Mouse (Mus musculus) thymus, adult 2 months (tissue): ENCODE measurements at regions not wholly inside any gene's neighbourhood (a gene's known extent, or its start where the extent isn't known, plus 50 kb on each side); places are given as distances from the start of the nearest gene placed in this dataset.

Experiments
- DNase-seq: peaks from one replicate; pipeline ENCODE4 v3.0.0; 2021
- H3K27ac ChIP-seq: fragments of 200-500 bp; 2 replicates; pipeline ENCODE4 v1.5.1; 2012; ENCODE audit warnings: low read length, control low read depth; ENCODE audit not compliant: control insufficient read depth, insufficient read depth
- H3K27me3 ChIP-seq: fragments of 200-500 bp; 2 replicates; pipeline ENCODE4 v1.6.1; 2012; ENCODE audit warnings: mild to moderate bottlenecking, low read length, moderate library complexity, mixed read lengths; ENCODE audit not compliant: control insufficient read depth, insufficient read depth
- H3K36me3 ChIP-seq: fragments of 200-500 bp; 2 replicates; pipeline ENCODE4 v1.6.1; 2012; ENCODE audit warnings: mild to moderate bottlenecking, low read length, moderate library complexity; ENCODE audit not compliant: control insufficient read depth, insufficient read depth
- H3K4me1 ChIP-seq: fragments of 200-500 bp; replicated peaks from 2 replicates; pipeline ENCODE4 v1.6.1; 2012; ENCODE audit warnings: low read length; ENCODE audit not compliant: control insufficient read depth, insufficient read depth
- H3K4me3 ChIP-seq: fragments of 200-500 bp; 2 replicates; pipeline ENCODE4 v1.5.1; 2012; ENCODE audit warnings: mild to moderate bottlenecking, low read length, control low read depth, moderate library complexity; ENCODE audit not compliant: control insufficient read depth, insufficient read depth
- CTCF ChIP-seq: fragments of 200-500 bp; IDR thresholded peaks from 2 replicates; pipeline ENCODE4 v1.5.1; 2012; ENCODE audit warnings: mild to moderate bottlenecking, control low read depth, low read length, moderate library complexity, borderline replicate concordance; ENCODE audit not compliant: control insufficient read depth, poor library complexity, insufficient read depth; ENCODE audit errors: extremely low read depth
- POLR2A ChIP-seq: fragments of 200-500 bp; IDR thresholded peaks from 2 replicates; pipeline ENCODE4 v1.6.1; 2012; ENCODE audit warnings: mild to moderate bottlenecking, low read length, control low read depth, moderate library complexity; ENCODE audit not compliant: control insufficient read depth, poor library complexity, insufficient read depth; ENCODE audit errors: extremely low read depth
- WGBS: fragments of 180-500 bp; shearing (Covaris S2); methylation state at CpG from one replicate; pipeline ENCODE4 v1.1.7; 2018; 5-methylcytosine and 5-hydroxymethylcytosine counted together

- no peaks in the 10 kb centered on the region for H3K36me3 ChIP-seq
- no peak overlapping the region for H3K27ac ChIP-seq
- DNase-seq: no peak
- 80% methylated on average over 4 of the region's 4 CpGs for WGBS
- H3K4me3 ChIP-seq: no peak overlapping the region
- no peaks in the 10 kb centered on the region for H3K27me3 ChIP-seq
- no peaks in the 10 kb centered on the region for H3K4me1 ChIP-seq
- no peak for TF ChIP-seq POLR2A
- TF ChIP-seq CTCF: no peak
These were observed 59.3 kb upstream of the Galnt15 start for GRCm38 (mm10) chr14:31969531-31969930.

DNA sequence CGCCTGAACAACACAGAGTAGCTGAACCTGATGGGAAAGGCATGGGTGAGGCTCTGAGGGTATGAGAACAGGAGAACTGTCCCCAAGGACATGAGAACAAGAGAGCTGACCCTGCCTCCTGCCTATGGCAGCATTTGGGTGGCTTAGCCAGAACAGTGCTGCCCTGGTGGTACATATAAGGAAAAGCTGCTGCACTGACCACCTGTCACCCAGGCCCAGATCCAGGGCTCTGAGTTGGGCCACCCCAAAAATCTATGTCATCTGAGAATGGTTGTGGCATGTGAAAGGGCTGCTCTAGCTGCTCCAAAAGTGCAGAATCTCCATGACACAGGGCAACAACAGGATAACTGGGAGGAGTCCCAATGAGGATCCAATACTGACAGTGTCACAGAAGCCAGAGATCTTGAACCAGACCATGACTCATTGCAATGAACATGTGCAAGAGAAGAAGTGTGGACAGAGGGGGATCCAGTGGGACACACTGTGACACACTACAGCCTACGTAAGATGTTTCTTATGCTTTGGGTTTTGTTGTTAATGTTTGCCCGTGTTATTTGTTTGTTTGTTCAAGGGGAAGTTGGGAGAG, 58.5 kb upstream of the Galnt15 start:
- H3K27me3 ChIP-seq: no peaks in the 10 kb centered on the region
- no peak overlapping the region for H3K4me3 ChIP-seq
- DNase-seq: no peak
- no peak overlapping the region for H3K27ac ChIP-seq
- no peak for TF ChIP-seq CTCF
- no peak for TF ChIP-seq POLR2A
- H3K36me3 ChIP-seq: no peaks in the 10 kb centered on the region
- no peaks in the 10 kb centered on the region for H3K4me1 ChIP-seq
- 92% methylated on average over 3 of the region's 3 CpGs for WGBS

DNA sequence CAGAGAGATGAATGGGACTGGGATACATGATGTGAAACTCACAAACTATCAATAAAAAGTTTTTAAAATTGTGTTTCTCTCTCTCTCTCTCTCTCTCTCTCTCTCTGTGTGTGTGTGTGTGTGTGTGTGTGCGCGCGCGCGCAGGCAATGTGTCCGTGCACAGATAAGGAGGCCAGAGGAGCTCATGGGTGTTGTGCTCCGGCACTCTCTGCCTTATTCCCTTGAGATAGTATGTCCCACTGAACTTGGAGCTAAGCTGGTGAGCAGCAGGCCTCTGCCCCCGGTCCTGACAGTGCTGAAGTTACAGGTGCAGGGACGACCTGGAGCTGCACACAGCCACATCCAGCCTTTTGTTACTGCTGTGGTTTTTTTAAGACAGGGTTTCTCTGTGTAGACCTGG, 57.9 kb upstream of the Galnt15 start:
- DNase-seq: no peak
- no peaks in the 10 kb centered on the region for H3K27me3 ChIP-seq
- no peaks in the 10 kb centered on the region for H3K36me3 ChIP-seq
- H3K4me3 ChIP-seq: no peak overlapping the region
- TF ChIP-seq POLR2A (no peak), CTCF (no peak)
- H3K4me1 ChIP-seq: no peaks in the 10 kb centered on the region
- H3K27ac ChIP-seq: no peak overlapping the region
- WGBS: 95% methylated on average over 9 of the region's 9 CpGs

DNA sequence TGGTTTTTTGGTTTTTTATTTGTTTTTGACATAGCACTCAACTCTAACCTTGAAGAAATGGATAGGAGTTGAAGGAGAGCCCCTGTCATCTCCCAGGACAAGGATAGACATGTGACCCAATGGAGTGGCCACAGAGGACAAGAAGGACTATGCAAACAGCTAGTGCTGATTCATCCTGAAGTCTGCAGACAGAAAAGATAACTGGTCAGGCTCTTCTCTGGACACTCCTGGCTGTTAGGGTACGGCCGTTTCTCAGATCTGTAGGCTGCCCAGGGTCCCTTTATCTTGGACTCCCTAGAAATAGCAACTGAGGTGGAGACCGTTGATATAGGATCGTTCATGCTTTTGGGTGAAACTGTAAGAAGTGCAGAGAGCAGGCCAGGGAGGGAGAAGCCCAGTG, 55.1 kb upstream of the Galnt15 start:
- H3K27me3 ChIP-seq: no peaks in the 10 kb centered on the region
- no peak overlapping the region for H3K4me3 ChIP-seq
- TF ChIP-seq POLR2A: no peak
- WGBS: 91% methylated on average over 4 of the region's 4 CpGs
- H3K36me3 ChIP-seq: no peaks in the 10 kb centered on the region
- no peak for DNase-seq
- no peak overlapping the region for H3K27ac ChIP-seq
- H3K4me1 ChIP-seq: no peaks in the 10 kb centered on the region

DNA sequence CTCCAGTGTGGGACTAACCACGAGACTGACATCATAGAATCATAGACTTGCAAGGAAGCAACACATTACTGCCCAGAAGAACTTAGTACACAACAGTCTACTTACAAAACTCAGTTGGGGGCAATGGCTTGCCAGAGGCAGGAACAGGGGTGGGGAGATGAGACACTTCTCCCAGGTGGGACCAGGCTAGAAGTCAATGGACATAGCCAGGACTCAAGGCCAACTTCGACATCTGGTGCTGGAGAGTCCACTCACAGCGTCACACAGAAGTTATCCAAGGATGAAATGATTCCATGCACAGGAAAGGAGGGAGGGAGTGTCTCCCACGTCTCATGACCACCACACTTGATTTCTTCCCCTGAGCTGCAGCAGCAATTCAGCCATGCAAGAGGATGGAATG, 50.6 kb upstream of the Galnt15 start:
- H3K36me3 ChIP-seq: no peaks in the 10 kb centered on the region
- H3K27me3 ChIP-seq: no peaks in the 10 kb centered on the region
- H3K4me3 ChIP-seq: no peak overlapping the region
- TF ChIP-seq CTCF (no peak), POLR2A (no peak)
- no peaks in the 10 kb centered on the region for H3K4me1 ChIP-seq
- 78% methylated on average over 4 of the region's 4 CpGs for WGBS
- no peak for DNase-seq
- H3K27ac ChIP-seq: no peak overlapping the region

DNA sequence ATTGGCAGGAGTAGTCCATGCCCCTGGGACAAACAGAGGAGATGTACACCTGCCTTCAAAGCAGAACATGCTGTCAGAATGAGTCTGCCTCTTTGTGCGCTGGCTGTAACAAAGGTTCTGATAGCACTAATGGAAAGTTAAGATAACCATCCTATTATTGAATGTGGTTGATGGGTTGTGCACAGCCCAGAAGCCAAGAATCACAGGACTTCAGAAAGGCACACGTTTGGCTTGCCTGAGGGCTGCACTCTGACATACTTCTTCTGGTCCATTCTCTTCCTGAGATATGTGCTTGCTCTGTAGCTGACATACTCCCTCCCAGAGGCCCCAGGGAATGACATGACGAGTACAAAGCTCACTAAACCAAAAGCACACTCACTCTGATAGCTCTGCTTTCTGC, 50.1 kb upstream of the Galnt15 start:
- Histone ChIP-seq H3K27ac (no peak overlapping the region), H3K4me1 (no peaks in the 10 kb centered on the region), H3K36me3 (no peaks in the 10 kb centered on the region), H3K4me3 (no peak overlapping the region), H3K27me3 (no peaks in the 10 kb centered on the region)
- TF ChIP-seq POLR2A (no peak), CTCF (no peak)
- no peak for DNase-seq
- WGBS: 69% methylated on average over 3 of the region's 3 CpGs
